Mouse (Mus musculus) brain, embryonic 18.5 days (tissue): ENCODE results near the gene Rhobtb1.

Experiments
- DNase-seq: peaks from one replicate; pipeline ENCODE4 v3.0.0-alpha.2; 2012; ENCODE audit warnings: low read depth, low spot score

The Rhobtb1 gene

GRCm38 (mm10) chr10:69245906-69246668 lies 94.9 kb downstream of the Rhobtb1 start:
- no peak for DNase-seq

- DNase-seq = no peak
These were observed 95.5 kb downstream of the Rhobtb1 start for GRCm38 (mm10) chr10:69246762-69247161.

DNA sequence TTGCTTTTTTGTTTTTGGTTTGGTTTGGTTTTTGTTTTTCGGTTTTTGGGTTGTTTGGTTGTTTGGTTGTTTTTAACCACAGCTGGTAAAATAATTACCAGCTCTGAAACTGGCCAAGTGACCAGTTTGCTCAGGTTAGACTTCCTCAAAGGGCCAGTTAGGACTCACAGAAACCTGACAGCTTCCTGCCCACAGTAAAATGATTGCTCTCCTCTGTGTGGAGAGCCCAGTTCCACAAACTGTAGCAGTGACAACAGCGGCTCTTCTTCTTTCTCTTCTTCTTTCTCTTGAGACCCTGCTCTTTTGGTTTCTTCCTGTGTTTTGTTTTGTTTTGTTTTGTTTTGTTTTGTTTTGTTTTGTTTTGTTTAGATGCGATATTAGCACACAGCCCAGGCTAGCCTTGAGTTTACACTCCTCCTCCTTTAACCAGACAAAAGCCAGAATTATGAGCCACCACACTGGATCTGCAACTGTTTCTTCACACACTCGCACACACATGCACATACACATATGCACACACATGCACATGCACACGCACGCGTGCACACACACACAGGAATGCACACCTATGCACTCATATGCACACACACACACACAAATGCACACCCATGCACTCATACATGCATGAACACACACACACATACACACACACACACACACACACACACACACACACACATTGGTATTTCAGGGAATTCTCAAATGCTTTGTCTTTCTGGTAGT lies 96.2 kb downstream of the Rhobtb1 start:
- no peak for DNase-seq

GRCm38 (mm10) chr10:69248261-69249160 lies 97.3 kb downstream of the Rhobtb1 start:
- no peak for DNase-seq

DNA sequence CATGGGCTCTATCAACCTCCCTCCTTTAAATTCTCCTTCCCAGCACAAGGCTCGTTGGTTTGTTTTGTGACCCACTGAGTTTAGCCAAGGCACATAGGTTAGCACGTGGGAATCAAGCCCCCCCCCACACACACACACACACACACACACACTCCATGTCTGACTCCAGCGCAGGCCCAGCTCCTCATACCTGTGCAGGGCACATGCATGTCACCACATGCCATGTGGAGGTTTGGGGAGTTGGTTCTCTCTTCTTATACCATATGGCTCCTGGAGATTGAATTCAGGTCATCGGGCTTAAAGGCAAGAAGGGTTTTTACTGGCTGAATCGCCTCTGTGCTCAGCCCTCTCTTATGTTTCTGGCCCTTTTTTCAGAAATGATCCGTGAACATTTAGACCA lies 100.0 kb downstream of the Rhobtb1 start:
- DNase-seq = no peak

DNA sequence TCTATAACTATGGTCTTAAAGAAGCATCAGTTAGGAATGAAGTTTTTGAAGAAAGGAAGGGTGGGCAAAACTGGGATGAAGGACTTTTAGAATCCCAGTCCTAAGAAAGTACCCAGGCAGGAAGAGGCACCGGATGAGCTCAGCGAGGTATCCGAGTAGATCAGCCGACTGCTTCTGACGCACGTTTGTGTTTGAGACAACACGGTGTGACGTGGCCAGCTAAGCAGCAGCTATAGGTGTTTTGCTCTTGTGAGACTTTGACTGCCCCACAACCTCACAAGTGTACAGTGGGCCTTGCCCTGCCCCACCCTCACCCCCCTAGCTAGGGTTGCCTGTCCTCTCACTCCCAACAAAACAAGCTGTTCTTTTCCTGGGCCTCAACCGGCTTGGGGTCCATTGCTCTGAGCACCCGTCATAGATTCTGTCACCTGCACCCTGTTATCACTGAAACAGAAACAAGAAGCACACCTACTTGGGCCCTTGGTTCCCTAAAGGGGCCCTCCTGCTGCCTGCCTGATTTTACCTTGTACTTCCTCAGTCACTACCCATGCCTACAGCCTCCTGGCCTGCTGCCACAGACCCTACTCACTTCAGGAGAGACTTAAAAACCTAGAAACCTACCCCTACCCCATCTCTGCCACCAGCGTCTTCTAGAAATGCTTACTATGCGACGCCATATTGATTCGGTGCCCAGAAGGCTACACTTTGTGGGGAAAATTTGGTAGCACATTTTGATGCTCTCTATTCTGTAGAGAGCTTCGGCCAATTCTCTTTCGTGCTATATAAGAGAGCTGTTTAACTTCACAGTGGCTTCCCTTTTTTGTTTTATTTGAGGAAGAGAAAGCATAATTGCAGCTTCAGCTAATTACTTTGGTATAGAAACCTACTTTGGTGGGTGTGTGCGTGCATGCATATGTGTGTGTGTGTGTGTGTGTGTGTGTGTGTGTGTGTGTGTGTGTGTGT lies 101.2 kb downstream of the Rhobtb1 start:
- DNase-seq = no peak

GRCm38 (mm10) chr10:69253075-69253685 lies 101.9 kb downstream of the Rhobtb1 start:
- no peak for DNase-seq

DNA sequence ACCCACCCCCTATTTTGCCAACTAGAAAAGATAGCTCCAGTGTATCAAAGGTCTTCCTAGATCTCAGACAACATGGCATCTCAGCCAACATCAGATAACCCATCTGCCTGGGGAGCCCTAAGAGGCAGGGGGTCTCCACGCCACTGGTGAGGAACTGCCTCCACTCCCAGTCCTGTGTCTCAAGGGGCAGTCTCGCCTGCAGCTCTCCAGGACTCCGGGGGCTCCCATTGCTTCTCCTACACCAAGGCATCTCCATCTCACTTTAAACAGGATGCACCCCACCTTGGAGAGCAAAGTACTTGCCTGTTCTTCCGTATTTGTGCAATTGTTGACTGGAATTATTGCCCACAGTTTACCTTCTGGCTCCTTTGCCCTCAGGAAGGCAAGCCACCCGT lies 102.4 kb downstream of the Rhobtb1 start:
- DNase-seq = no peak

DNA sequence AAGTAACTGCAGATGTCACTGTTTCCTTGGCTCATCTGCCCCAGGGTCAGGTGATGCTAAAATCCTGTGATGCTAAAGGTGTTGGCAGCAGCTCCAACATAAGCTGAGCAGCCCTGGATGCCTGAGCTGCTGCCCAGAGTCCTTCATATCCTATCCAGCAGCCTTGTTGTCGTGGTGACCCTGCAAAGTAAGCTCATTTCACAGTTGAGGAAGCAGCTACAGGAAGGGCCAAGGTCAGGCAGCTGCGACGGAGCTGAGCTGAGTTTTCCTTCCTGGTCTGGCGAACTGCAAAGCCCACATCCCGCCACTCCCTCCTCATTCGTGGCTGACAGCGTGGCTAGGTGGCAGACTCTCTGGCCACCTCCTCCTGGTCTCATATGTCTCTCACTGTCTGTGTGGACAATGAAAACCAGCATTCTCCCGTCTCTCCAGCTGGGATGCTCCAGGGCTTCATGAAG lies 103.2 kb downstream of the Rhobtb1 start:
- DNase-seq = no peak

DNA sequence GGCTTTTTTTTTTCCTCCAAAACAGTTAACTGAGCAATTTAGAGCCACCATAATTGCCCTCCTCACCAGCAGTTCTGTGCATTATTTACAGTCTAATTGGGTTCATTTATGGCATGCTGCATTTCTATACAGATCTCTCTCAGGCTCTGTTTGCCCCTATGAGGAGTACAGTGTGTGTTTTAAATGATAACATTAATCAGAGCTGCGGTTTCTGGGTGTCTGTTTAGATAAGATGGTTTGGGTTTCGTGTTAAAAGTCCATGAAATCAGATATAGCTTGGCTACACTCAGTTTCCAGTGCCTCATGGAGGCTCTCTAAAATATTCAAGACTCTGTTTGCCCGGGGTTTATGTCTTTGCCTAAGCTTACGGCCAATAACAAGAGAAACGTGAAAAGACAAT lies 104.4 kb downstream of the Rhobtb1 start:
- DNase-seq = no peak

- DNase-seq = no peak
These were observed 106.4 kb downstream of the Rhobtb1 start for GRCm38 (mm10) chr10:69257592-69258133.

GRCm38 (mm10) chr10:69258588-69258987 lies 107.4 kb downstream of the Rhobtb1 start:
- no peak for DNase-seq

GRCm38 (mm10) chr10:69259161-69259560 lies 107.9 kb downstream of the Rhobtb1 start:
- no peak for DNase-seq

DNA sequence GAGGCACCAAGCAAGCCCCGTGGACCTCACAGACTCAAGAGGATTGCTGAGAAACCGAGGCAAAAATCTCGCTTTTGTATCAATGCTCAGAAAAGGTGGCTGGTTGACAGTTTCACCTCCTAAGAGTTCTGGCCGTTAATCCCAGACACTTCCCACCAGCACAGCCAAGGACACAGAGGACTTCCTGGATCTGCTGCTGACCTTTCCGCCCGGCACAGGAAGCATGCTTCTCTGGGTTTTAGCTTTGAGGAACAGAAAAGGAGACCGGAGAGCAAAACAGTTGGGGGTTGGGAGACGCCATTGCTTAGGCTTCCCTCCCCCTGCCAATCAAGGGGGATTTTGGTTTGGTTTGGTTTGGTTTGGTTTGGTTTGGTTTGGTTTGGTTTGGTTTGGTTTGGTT lies 108.7 kb downstream of the Rhobtb1 start:
- no peak for DNase-seq

- DNase-seq = no peak
These were observed 111.9 kb downstream of the Rhobtb1 start for GRCm38 (mm10) chr10:69262918-69263822.

- DNase-seq = no peak
These were observed 112.7 kb downstream of the Rhobtb1 start for GRCm38 (mm10) chr10:69263906-69264305.

- DNase-seq = no peak
These were observed 114.2 kb downstream of the Rhobtb1 start for GRCm38 (mm10) chr10:69265421-69265820.

DNA sequence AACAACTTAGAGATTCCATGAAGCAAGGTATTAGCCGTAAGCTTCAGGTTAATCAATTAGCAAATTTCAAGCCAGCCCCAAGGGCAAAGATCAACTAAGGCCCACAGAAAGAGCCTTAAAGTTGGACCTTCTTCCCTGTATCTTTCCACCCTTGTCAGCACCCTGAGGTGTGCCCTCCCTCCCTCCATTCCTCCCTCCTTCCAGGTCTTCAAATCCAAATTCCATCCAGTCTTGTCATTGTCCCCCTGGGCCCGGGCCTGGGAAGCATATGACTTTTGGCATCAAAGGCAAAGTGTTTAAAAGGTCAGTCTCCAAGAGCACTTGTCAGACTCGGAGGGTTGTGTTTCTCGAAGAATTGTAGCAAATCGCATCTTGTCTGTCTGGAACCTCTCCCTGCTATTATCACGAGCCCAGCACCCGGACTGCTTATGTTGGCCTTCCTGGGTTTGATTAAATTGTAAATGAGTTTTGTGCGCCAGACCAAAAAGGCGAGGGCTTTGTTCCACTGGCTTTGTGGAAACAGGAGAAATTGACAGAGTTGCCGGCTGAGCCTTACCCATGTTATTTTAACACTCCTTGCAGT lies 116.9 kb downstream of the Rhobtb1 start:
- DNase-seq = no peak

- DNase-seq = no peak
These were observed 120.2 kb downstream of the Rhobtb1 start for GRCm38 (mm10) chr10:69271436-69271835.
